Mouse (Mus musculus): ENCODE results near the gene Amigo3. TPM values are rescaled to one million over a fixed set of nuclear protein-coding genes. Genes with fewer than 3 reads are reported as not detected.
A peak's percentile ranks its signal among the peaks of the same experiment; 100 is the strongest.

Gene Amigo3
- polyA plus RNA-seq, 1 experiment: 0.79 TPM

- no peak overlapping the region for H3K4me3 ChIP-seq (ENCODE audit: insufficient read depth, low read length)
- TF ChIP-seq CTCF (IDR thresholded peaks at IDR 0.05; ENCODE audit: low read depth, low read length) (no peak), POLR2A (IDR thresholded peaks at IDR 0.05; ENCODE audit: borderline replicate concordance, low read depth, low read length) (no peak)
- no peak overlapping the region for H3K27ac ChIP-seq (ENCODE audit: insufficient read depth, low read depth, low read length)
- peaks cover 22% of the 10 kb centered on the region for H3K4me1 ChIP-seq (ENCODE audit: control insufficient read depth, insufficient read depth, low read length)
Observed at GRCm38 (mm10) chr9:108058291-108058690, 5.3 kb downstream of the Amigo3 start.

- no peak for TF ChIP-seq CTCF (IDR thresholded peaks at IDR 0.05; ENCODE audit: low read depth, low read length)
- TF ChIP-seq POLR2A (IDR thresholded peaks at IDR 0.05; ENCODE audit: borderline replicate concordance, low read depth, low read length): no peak
- Histone ChIP-seq H3K4me1 (ENCODE audit: control insufficient read depth, insufficient read depth, low read length) (0 out of 2 replicates have a peak, but pooled peaks cover 5% of the 10 kb centered on the region), H3K4me3 (ENCODE audit: insufficient read depth, low read length) (no peak overlapping the region), H3K27ac (ENCODE audit: insufficient read depth, low read depth, low read length) (no peak overlapping the region)
Observed at GRCm38 (mm10) chr9:108062142-108062541, 9.2 kb downstream of the Amigo3 start.

- Histone ChIP-seq H3K4me1 (ENCODE audit: control insufficient read depth, insufficient read depth, low read length) (0 out of 2 replicates have a peak, but pooled peaks cover 5% of the 10 kb centered on the region), H3K4me3 (ENCODE audit: insufficient read depth, low read length) (no peak overlapping the region), H3K27ac (ENCODE audit: insufficient read depth, low read depth, low read length) (no peak overlapping the region)
- TF ChIP-seq POLR2A (IDR thresholded peaks at IDR 0.05; ENCODE audit: borderline replicate concordance, low read depth, low read length): no peak
Observed at GRCm38 (mm10) chr9:108063361-108063760, 10.4 kb downstream of the Amigo3 start.

GRCm38 (mm10) chr9:108065491-108066011, 12.6 kb downstream of the Amigo3 start:
- no peak overlapping the region for H3K27ac ChIP-seq (ENCODE audit: insufficient read depth, low read depth, low read length)
- H3K4me1 ChIP-seq (ENCODE audit: control insufficient read depth, insufficient read depth, low read length): 0 out of 2 replicates have a peak, but pooled peaks cover 3% of the 10 kb centered on the region
- TF ChIP-seq CTCF (IDR thresholded peaks at IDR 0.05; ENCODE audit: low read depth, low read length): peak; percentile 65
- no peak for TF ChIP-seq POLR2A (IDR thresholded peaks at IDR 0.05; ENCODE audit: borderline replicate concordance, low read depth, low read length)

GRCm38 (mm10) chr9:108067199-108067598, 14.2 kb downstream of the Amigo3 start:
- Histone ChIP-seq H3K4me1 (ENCODE audit: control insufficient read depth, insufficient read depth, low read length) (no peaks in the 10 kb centered on the region), H3K27ac (ENCODE audit: insufficient read depth, low read depth, low read length) (no peak overlapping the region), H3K4me3 (ENCODE audit: insufficient read depth, low read length) (no peak overlapping the region)
- TF ChIP-seq CTCF (IDR thresholded peaks at IDR 0.05; ENCODE audit: low read depth, low read length) (no peak), POLR2A (IDR thresholded peaks at IDR 0.05; ENCODE audit: borderline replicate concordance, low read depth, low read length) (no peak)

More at GRCm38 (mm10) chr9:108065491-108066011, 12.6 kb downstream of the Amigo3 start:
- H3K4me3 ChIP-seq (ENCODE audit: insufficient read depth, low read length): no peak overlapping the region

GRCm38 (mm10) chr9:108067900-108068299, 14.9 kb downstream of the Amigo3 start:
- Histone ChIP-seq H3K4me1 (ENCODE audit: control insufficient read depth, insufficient read depth, low read length) (no peaks in the 10 kb centered on the region), H3K27ac (ENCODE audit: insufficient read depth, low read depth, low read length) (no peak overlapping the region), H3K4me3 (ENCODE audit: insufficient read depth, low read length) (no peak overlapping the region)
- TF ChIP-seq CTCF (IDR thresholded peaks at IDR 0.05; ENCODE audit: low read depth, low read length) (peak; percentile 31), POLR2A (IDR thresholded peaks at IDR 0.05; ENCODE audit: borderline replicate concordance, low read depth, low read length) (no peak)

GRCm38 (mm10) chr9:108069007-108069406, 16.0 kb downstream of the Amigo3 start:
- Histone ChIP-seq H3K4me1 (ENCODE audit: control insufficient read depth, insufficient read depth, low read length) (peaks cover 8% of the 10 kb centered on the region), H3K27ac (ENCODE audit: insufficient read depth, low read depth, low read length) (no peak overlapping the region), H3K4me3 (ENCODE audit: insufficient read depth, low read length) (no peak overlapping the region)
- TF ChIP-seq CTCF (IDR thresholded peaks at IDR 0.05; ENCODE audit: low read depth, low read length): no peak
- TF ChIP-seq POLR2A (IDR thresholded peaks at IDR 0.05; ENCODE audit: borderline replicate concordance, low read depth, low read length): no peak

GRCm38 (mm10) chr9:108069529-108069928, 16.6 kb downstream of the Amigo3 start:
- Histone ChIP-seq H3K4me3 (ENCODE audit: insufficient read depth, low read length) (no peak overlapping the region), H3K4me1 (ENCODE audit: control insufficient read depth, insufficient read depth, low read length) (peaks cover 8% of the 10 kb centered on the region)
- TF ChIP-seq CTCF (IDR thresholded peaks at IDR 0.05; ENCODE audit: low read depth, low read length) (no peak), POLR2A (IDR thresholded peaks at IDR 0.05; ENCODE audit: borderline replicate concordance, low read depth, low read length) (no peak)

GRCm38 (mm10) chr9:108071801-108072200, 18.8 kb downstream of the Amigo3 start:
- Histone ChIP-seq H3K4me3 (ENCODE audit: insufficient read depth, low read length) (no peak overlapping the region), H3K27ac (ENCODE audit: insufficient read depth, low read depth, low read length) (no peak overlapping the region), H3K4me1 (ENCODE audit: control insufficient read depth, insufficient read depth, low read length) (peaks cover 8% of the 10 kb centered on the region)
- TF ChIP-seq POLR2A (IDR thresholded peaks at IDR 0.05; ENCODE audit: borderline replicate concordance, low read depth, low read length) (no peak), CTCF (IDR thresholded peaks at IDR 0.05; ENCODE audit: low read depth, low read length) (no peak)

More at GRCm38 (mm10) chr9:108069529-108069928, 16.6 kb downstream of the Amigo3 start:
- no peak overlapping the region for H3K27ac ChIP-seq (ENCODE audit: insufficient read depth, low read depth, low read length)

GRCm38 (mm10) chr9:108072481-108072924, 19.5 kb downstream of the Amigo3 start:
- Histone ChIP-seq H3K4me1 (ENCODE audit: control insufficient read depth, insufficient read depth, low read length) (peaks cover 8% of the 10 kb centered on the region), H3K27ac (ENCODE audit: insufficient read depth, low read depth, low read length) (no peak overlapping the region), H3K4me3 (ENCODE audit: insufficient read depth, low read length) (no peak overlapping the region)
- no peak for TF ChIP-seq POLR2A (IDR thresholded peaks at IDR 0.05; ENCODE audit: borderline replicate concordance, low read depth, low read length)
- no peak for TF ChIP-seq CTCF (IDR thresholded peaks at IDR 0.05; ENCODE audit: low read depth, low read length)

All from bone marrow macrophage, adult 2 months (primary cell).